Mouse (Mus musculus): ENCODE results near the gene Fanca. TPM values are rescaled to one million over a fixed set of nuclear protein-coding genes. Genes with fewer than 3 reads are reported as not detected.
A peak's percentile ranks its signal among the peaks of the same experiment; 100 is the strongest.

The Fanca gene
- polyA plus RNA-seq, 1 experiment from 2014 or later = 25.4 TPM

GRCm38 (mm10) chr8:123330701-123331100 lies 12.3 kb upstream of the Fanca start:
- Histone ChIP-seq H3K4me3 (replicated peaks) (no peak overlapping the region), H3K27me3 (peaks cover 23% of the 10 kb centered on the region), H3K4me1 (peaks cover 16% of the 10 kb centered on the region), H3K27ac (replicated peaks) (no peak overlapping the region), H3K9me3 (replicated peaks) (no peaks in the 10 kb centered on the region), H3K36me3 (no peaks in the 10 kb centered on the region), H3K9ac (no peak overlapping the region), H3K4me2 (replicated peaks) (no peak overlapping the region)
- no peak for ATAC-seq (ENCODE audit: insufficient number of reproducible peaks, low FRiP score, low TSS enrichment, low read depth)
- WGBS = 65% methylated on average over 6 of the region's 6 CpGs

DNA sequence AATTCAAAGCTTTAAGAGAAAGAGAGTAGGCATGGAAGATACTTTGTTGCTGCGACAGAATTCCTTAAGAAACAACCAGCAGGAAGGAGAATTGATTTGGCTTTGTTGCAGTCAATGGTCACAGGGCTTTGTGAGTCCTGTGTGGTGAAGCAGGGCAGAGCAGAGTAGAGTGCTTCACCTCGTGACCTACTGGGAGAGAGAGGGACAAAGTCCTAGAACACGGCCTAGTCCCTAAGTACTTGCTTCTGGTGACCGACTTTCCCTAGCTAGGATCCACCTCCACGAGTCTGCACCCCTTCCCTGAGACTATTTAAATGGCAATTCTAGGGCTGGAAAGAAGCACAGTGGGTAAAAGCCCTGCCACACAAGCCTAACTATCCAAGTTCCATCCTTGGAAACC lies 11.6 kb upstream of the Fanca start:
- WGBS = 67% methylated on average over 5 of the region's 5 CpGs
- H3K4me3 ChIP-seq (replicated peaks) = no peak overlapping the region
- no peaks in the 10 kb centered on the region for H3K36me3 ChIP-seq
- no peak overlapping the region for H3K9ac ChIP-seq
- H3K4me1 ChIP-seq = peaks cover 16% of the 10 kb centered on the region
- H3K4me2 ChIP-seq (replicated peaks) = no peak overlapping the region
- H3K27me3 ChIP-seq = peaks cover 23% of the 10 kb centered on the region
- H3K27ac ChIP-seq (replicated peaks) = no peak overlapping the region
- ATAC-seq (ENCODE audit: insufficient number of reproducible peaks, low FRiP score, low TSS enrichment, low read depth) = no peak
- no peaks in the 10 kb centered on the region for H3K9me3 ChIP-seq (replicated peaks)

DNA sequence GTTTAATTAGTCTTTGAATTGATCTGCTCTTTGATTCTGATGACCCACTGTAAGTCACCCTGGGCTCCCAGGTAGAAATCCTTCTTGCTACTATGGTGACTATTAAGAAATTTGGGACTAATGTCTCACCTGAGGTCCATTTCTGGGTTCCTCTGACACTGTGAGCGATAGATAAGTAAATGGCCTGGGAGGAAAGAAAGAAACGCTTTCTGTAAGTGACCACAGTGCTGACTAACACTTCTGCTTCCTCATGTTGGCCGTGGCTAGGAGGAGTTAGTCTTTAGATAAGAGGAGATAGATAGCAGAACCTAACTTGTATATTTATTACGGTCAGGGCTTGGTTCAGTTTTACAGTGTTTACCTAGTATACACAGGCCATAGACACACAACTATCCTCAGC lies 11.0 kb upstream of the Fanca start:
- ATAC-seq (ENCODE audit: insufficient number of reproducible peaks, low FRiP score, low TSS enrichment, low read depth) = no peak
- Histone ChIP-seq H3K36me3 (no peaks in the 10 kb centered on the region), H3K9me3 (replicated peaks) (no peaks in the 10 kb centered on the region), H3K4me3 (replicated peaks) (no peak overlapping the region), H3K9ac (no peak overlapping the region), H3K27ac (replicated peaks) (no peak overlapping the region), H3K4me1 (peaks cover 16% of the 10 kb centered on the region), H3K27me3 (peaks cover 17% of the 10 kb centered on the region), H3K4me2 (replicated peaks) (no peak overlapping the region)
- 83% methylated on average over 4 of the region's 4 CpGs for WGBS

DNA sequence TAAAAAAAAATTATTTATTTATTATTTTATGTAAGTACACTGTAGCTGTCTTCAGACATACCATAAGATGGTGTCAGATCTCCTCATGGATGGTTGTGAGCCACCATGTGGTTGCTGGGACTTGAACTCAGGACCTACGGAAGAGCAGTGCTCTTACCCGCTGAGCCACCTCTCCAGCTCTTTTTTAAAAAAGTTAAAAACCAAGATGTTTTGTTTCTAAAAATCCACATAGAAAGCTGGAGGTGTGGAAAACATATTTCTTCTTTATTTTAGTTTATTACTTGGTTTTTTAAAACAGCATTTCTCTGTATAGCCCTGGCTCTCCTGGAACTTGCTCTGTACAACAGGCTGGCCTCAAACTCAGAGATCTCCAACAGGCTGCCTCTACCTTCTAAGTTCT lies 10.2 kb upstream of the Fanca start:
- H3K4me1 ChIP-seq = peaks cover 16% of the 10 kb centered on the region
- H3K27me3 ChIP-seq = peaks cover 10% of the 10 kb centered on the region
- ATAC-seq (ENCODE audit: insufficient number of reproducible peaks, low FRiP score, low TSS enrichment, low read depth) = no peak
- H3K27ac ChIP-seq (replicated peaks) = no peak overlapping the region
- H3K36me3 ChIP-seq = no peaks in the 10 kb centered on the region
- H3K4me3 ChIP-seq (replicated peaks) = no peak overlapping the region
- no peak overlapping the region for H3K4me2 ChIP-seq (replicated peaks)
- no peak overlapping the region for H3K9ac ChIP-seq
- no peaks in the 10 kb centered on the region for H3K9me3 ChIP-seq (replicated peaks)
- WGBS = 89% methylated on average over 2 of the region's 2 CpGs

- no peaks in the 10 kb centered on the region for H3K9me3 ChIP-seq (replicated peaks)
- H3K4me1 ChIP-seq = peaks cover 16% of the 10 kb centered on the region
- WGBS = 28% methylated on average over 7 of the region's 7 CpGs
- H3K27ac ChIP-seq (replicated peaks) = no peak overlapping the region
- H3K36me3 ChIP-seq = no peaks in the 10 kb centered on the region
- H3K4me3 ChIP-seq (replicated peaks) = no peak overlapping the region
- no peak overlapping the region for H3K9ac ChIP-seq
- ATAC-seq (ENCODE audit: insufficient number of reproducible peaks, low FRiP score, low TSS enrichment, low read depth) = no peak
- H3K27me3 ChIP-seq = no peaks in the 10 kb centered on the region
- H3K4me2 ChIP-seq (replicated peaks) = no peak overlapping the region
Measured at GRCm38 (mm10) chr8:123319522-123320164, 1.3 kb upstream of the Fanca start.

- Histone ChIP-seq H3K9me3 (replicated peaks) (no peaks in the 10 kb centered on the region), H3K4me3 (replicated peaks) (peak overlapping the region; percentile 53), H3K27ac (replicated peaks) (no peak overlapping the region), H3K4me2 (replicated peaks) (peak overlapping the region; percentile 85), H3K9ac (peak overlapping the region; percentile 28), H3K27me3 (no peaks in the 10 kb centered on the region), H3K4me1 (peaks cover 16% of the 10 kb centered on the region), H3K36me3 (no peaks in the 10 kb centered on the region)
- no peak; the same call in none of the 2 replicates for ATAC-seq (ENCODE audit: insufficient number of reproducible peaks, low FRiP score, low TSS enrichment, low read depth)
- WGBS = 2% methylated on average over 21 of the region's 21 CpGs
Measured at GRCm38 (mm10) chr8:123317781-123318466, 452 bp downstream of the Fanca start.

- 70% methylated on average over 4 of the region's 4 CpGs for WGBS
- Histone ChIP-seq H3K36me3 (0 out of 2 replicates have a peak, but pooled peaks cover 6% of the 10 kb centered on the region), H3K4me1 (no peaks in the 10 kb centered on the region), H3K27ac (replicated peaks) (no peak overlapping the region), H3K4me3 (replicated peaks) (no peak overlapping the region), H3K4me2 (replicated peaks) (no peak overlapping the region), H3K9ac (no peak overlapping the region), H3K9me3 (replicated peaks) (no peaks in the 10 kb centered on the region), H3K27me3 (no peaks in the 10 kb centered on the region)
- ATAC-seq (ENCODE audit: insufficient number of reproducible peaks, low FRiP score, low TSS enrichment, low read depth) = no peak
Measured at GRCm38 (mm10) chr8:123308738-123309137, 9.6 kb downstream of the Fanca start.

DNA sequence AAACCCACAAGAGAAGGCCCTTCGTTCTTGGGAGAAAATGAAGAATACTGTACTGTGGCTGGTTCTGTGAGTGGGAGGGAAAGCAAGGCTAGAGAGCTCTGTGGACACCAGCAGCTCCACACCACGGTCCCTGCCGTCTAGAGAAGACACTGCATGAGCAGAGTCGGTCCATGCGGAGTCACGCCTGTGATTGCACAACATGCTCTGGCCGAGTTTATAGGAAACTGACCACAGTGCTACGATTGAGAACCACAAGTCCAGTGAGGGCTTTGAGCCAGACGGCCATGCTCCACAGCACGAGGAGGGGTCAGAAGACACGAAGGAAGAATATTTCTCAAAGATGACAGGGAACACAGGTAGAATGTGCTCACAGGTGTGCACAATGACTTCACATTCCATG lies 20.1 kb downstream of the Fanca start:
- no peak overlapping the region for H3K4me3 ChIP-seq (replicated peaks)
- no peak for ATAC-seq (ENCODE audit: insufficient number of reproducible peaks, low FRiP score, low TSS enrichment, low read depth)
- no peaks in the 10 kb centered on the region for H3K9me3 ChIP-seq (replicated peaks)
- H3K36me3 ChIP-seq = peaks cover 22% of the 10 kb centered on the region; the same call in 1 of the 2 replicates
- WGBS = 90% methylated on average over 11 of the region's 11 CpGs
- H3K9ac ChIP-seq = no peak overlapping the region
- H3K27me3 ChIP-seq = no peaks in the 10 kb centered on the region
- H3K4me1 ChIP-seq = no peaks in the 10 kb centered on the region
- H3K27ac ChIP-seq (replicated peaks) = no peak overlapping the region
- H3K4me2 ChIP-seq (replicated peaks) = no peak overlapping the region

DNA sequence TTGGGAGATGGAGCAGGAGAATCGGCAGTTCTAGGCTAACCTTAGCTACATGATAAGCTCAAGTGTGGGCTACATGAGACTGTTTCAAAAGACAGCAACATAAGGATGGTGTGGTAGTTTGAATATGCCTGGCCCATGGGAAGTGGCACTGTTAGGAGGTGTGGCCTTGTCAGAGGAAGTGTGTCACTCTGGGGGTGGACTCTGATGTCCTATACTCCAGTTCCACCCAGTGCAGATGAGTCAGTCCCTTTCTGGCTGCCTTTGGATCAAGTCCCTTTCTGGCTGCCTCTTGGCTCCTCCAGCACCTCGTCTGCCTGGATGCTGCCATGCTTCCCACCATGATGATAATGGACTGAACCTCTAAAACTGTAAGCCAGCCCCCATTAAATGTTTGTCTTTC lies 25.6 kb downstream of the Fanca start:
- 88% methylated on average over 2 of the region's 2 CpGs for WGBS
- no peaks in the 10 kb centered on the region for H3K27me3 ChIP-seq
- no peak overlapping the region for H3K4me2 ChIP-seq (replicated peaks)
- H3K27ac ChIP-seq (replicated peaks) = no peak overlapping the region
- ATAC-seq (ENCODE audit: insufficient number of reproducible peaks, low FRiP score, low TSS enrichment, low read depth) = no peak
- H3K4me1 ChIP-seq = no peaks in the 10 kb centered on the region
- H3K9ac ChIP-seq = no peak overlapping the region
- H3K9me3 ChIP-seq (replicated peaks) = no peaks in the 10 kb centered on the region
- H3K4me3 ChIP-seq (replicated peaks) = no peak overlapping the region
- peaks cover 31% of the 10 kb centered on the region for H3K36me3 ChIP-seq

GRCm38 (mm10) chr8:123292281-123292680 lies 26.1 kb downstream of the Fanca start:
- Histone ChIP-seq H3K4me2 (replicated peaks) (no peak overlapping the region), H3K4me3 (replicated peaks) (no peak overlapping the region), H3K9me3 (replicated peaks) (no peaks in the 10 kb centered on the region), H3K36me3 (peaks cover 34% of the 10 kb centered on the region), H3K27me3 (no peaks in the 10 kb centered on the region), H3K9ac (no peak overlapping the region), H3K4me1 (no peaks in the 10 kb centered on the region), H3K27ac (replicated peaks) (no peak overlapping the region)
- no peak for ATAC-seq (ENCODE audit: insufficient number of reproducible peaks, low FRiP score, low TSS enrichment, low read depth)
- WGBS = 82% methylated on average over 3 of the region's 3 CpGs

GRCm38 (mm10) chr8:123291716-123292115 lies 26.7 kb downstream of the Fanca start:
- Histone ChIP-seq H3K27ac (replicated peaks) (no peak overlapping the region), H3K4me3 (replicated peaks) (no peak overlapping the region), H3K4me1 (no peaks in the 10 kb centered on the region), H3K36me3 (peaks cover 34% of the 10 kb centered on the region), H3K4me2 (replicated peaks) (no peak overlapping the region), H3K9ac (no peak overlapping the region), H3K9me3 (replicated peaks) (no peaks in the 10 kb centered on the region), H3K27me3 (no peaks in the 10 kb centered on the region)
- WGBS = 87% methylated on average over 8 of the region's 8 CpGs
- ATAC-seq (ENCODE audit: insufficient number of reproducible peaks, low FRiP score, low TSS enrichment, low read depth) = no peak

DNA sequence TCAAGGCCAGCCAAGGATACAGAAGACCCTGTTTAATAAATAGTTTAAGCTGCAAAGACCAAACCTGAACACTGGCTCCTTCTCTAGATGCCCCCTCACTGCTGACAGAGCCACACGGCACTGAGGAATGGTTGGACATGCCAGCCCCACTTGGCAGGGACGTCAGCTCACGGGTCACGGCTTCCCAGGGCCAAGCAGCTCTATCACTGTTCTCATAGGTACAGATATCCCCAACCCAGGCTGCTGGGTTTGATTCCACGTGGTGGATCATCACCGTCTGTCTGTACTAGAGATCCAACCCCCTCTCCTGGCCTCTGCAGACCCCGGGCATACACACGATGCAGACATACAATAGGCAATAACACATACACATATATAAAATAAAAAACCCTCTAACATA lies 27.7 kb downstream of the Fanca start:
- Histone ChIP-seq H3K9me3 (replicated peaks) (no peaks in the 10 kb centered on the region), H3K27me3 (no peaks in the 10 kb centered on the region), H3K27ac (replicated peaks) (no peak overlapping the region), H3K4me3 (replicated peaks) (no peak overlapping the region), H3K4me1 (no peaks in the 10 kb centered on the region), H3K36me3 (peaks cover 29% of the 10 kb centered on the region), H3K9ac (no peak overlapping the region), H3K4me2 (replicated peaks) (no peak overlapping the region)
- ATAC-seq (ENCODE audit: insufficient number of reproducible peaks, low FRiP score, low TSS enrichment, low read depth) = no peak
- WGBS = 91% methylated on average over 8 of the region's 8 CpGs

All from embryonic facial prominence, embryonic 15.5 days (tissue).